Mouse (Mus musculus): ENCODE measurements around the gene Cd3eap. TPM values are rescaled to one million over a fixed set of nuclear protein-coding genes. Genes with fewer than 3 reads are reported as not detected.

The Cd3eap gene
- total RNA-seq, 2 experiments from 2014 or later = 19.6 to 19.8 TPM

- no peak for DNase-seq (ENCODE audit: low spot score in 2 of 2)
These were observed 49.9 kb downstream of the Cd3eap start for GRCm38 (mm10) chr7:19309278-19309883.

- peak; percentile 94 to 96 for DNase-seq (ENCODE audit: low spot score in 2 of 2)
These were observed 50.6 kb downstream of the Cd3eap start for GRCm38 (mm10) chr7:19308454-19309277.

- DNase-seq (ENCODE audit: low spot score in 2 of 2) = peak in 1 of 2 experiments; percentile 77
These were observed 51.4 kb downstream of the Cd3eap start for GRCm38 (mm10) chr7:19307739-19308453.

- DNase-seq (ENCODE audit: low spot score in 2 of 2) = no peak
These were observed 52.2 kb downstream of the Cd3eap start for GRCm38 (mm10) chr7:19306819-19307738.

Small RNAs within 50 kb of the gene (microRNA-seq; reads per million reads assigned to microRNA genes)
- 0 to 0.28 reads per million in 2 experiments for gene Mir343

Other genes with a start within 250 kb of the Cd3eap start
- gene Gm4969, start 241.1 kb downstream of the Cd3eap start, total RNA-seq (2021) = under 1 TPM; 0.72 to 0.78 TPM
- gene Fbxo46, start 239.6 kb downstream of the Cd3eap start, total RNA-seq (2021) = 10 to 100 TPM; 11.0 to 14.0 TPM
- 10 to 100 TPM; 19.5 to 22.4 TPM for gene Qpctl, start 210.2 kb downstream of the Cd3eap start, total RNA-seq (2021)
- 10 to 100 TPM; 76.5 to 86.4 TPM for gene Snrpd2, start 209.8 kb downstream of the Cd3eap start, total RNA-seq (2021)
- 1 to 10 TPM in 1 of 2 experiments, under 1 TPM in 1; 0.55 to 1.6 TPM for gene Gipr, start 193.4 kb downstream of the Cd3eap start, total RNA-seq (2021)
- 100 to 1,000 TPM; 175 to 197 TPM for gene Eml2, start 183.1 kb downstream of the Cd3eap start, total RNA-seq (2021)
- gene Gpr4, start 146.9 kb downstream of the Cd3eap start, total RNA-seq (2021) = 1 to 10 TPM; 4.1 to 4.6 TPM
- gene Opa3, start 131.1 kb downstream of the Cd3eap start, total RNA-seq (2021) = 10 to 100 TPM; 37.3 to 39.9 TPM
- gene Vasp, start 87.7 kb downstream of the Cd3eap start, total RNA-seq (2021) = 10 to 100 TPM; 23.2 to 24.2 TPM
- under 1 TPM in 1 of 2 experiments, not detected in 1; 0.79 TPM for gene Ppm1n, start 79.4 kb downstream of the Cd3eap start, total RNA-seq (2021)
- 100 to 1,000 TPM in 1 of 2 experiments, 10 to 100 TPM in 1; 93.0 to 104 TPM for gene Rtn2, start 76.9 kb downstream of the Cd3eap start, total RNA-seq (2021)
- 1 to 10 TPM; 6.1 to 6.5 TPM for gene Fosb, start 49.4 kb downstream of the Cd3eap start, total RNA-seq (2021)
- 10 to 100 TPM; 38.3 to 44.7 TPM for gene Ercc1, start 14.7 kb downstream of the Cd3eap start, total RNA-seq (2021)
- gene Ppp1r13l, start 266 bp upstream of the Cd3eap start, total RNA-seq (2021) = 1 to 10 TPM; 4.5 to 6.7 TPM
- 10 to 100 TPM; 28.2 to 34.7 TPM for gene Ercc2, start 22.5 kb upstream of the Cd3eap start, total RNA-seq (2021)
- 1 to 10 TPM; 3.5 to 4.1 TPM for gene Klc3, start 44.6 kb upstream of the Cd3eap start, total RNA-seq (2021)
- gene Ckm, start 45.3 kb upstream of the Cd3eap start, total RNA-seq (2021) = not detected
- 100 to 1,000 TPM; 114 to 119 TPM for gene Mark4, start 99.3 kb upstream of the Cd3eap start, total RNA-seq (2021)
- 1 to 10 TPM in 1 of 2 experiments, under 1 TPM in 1; 0.91 to 1.0 TPM for gene Exoc3l2, start 103.8 kb upstream of the Cd3eap start, total RNA-seq (2021)
- gene Bloc1s3, start 148.9 kb upstream of the Cd3eap start, total RNA-seq (2021) = 1 to 10 TPM; 6.4 to 7.0 TPM
- gene Trappc6a, start 148.9 kb upstream of the Cd3eap start, total RNA-seq (2021) = 10 to 100 TPM; 23.0 to 24.2 TPM
- under 1 TPM; 0.48 to 0.69 TPM for gene Nkpd1, start 158.4 kb upstream of the Cd3eap start, total RNA-seq (2021)
- 10 to 100 TPM; 88.3 to 91.7 TPM for gene Ppp1r37, start 203.6 kb upstream of the Cd3eap start, total RNA-seq (2021)
- gene Zfp296, start 217.8 kb upstream of the Cd3eap start, total RNA-seq (2021) = under 1 TPM in 1 of 2 experiments, not detected in 1; 0.53 TPM
- 10 to 100 TPM; 39.8 to 43.3 TPM for gene Gemin7, start 218.1 kb upstream of the Cd3eap start, total RNA-seq (2021)
- 10 to 100 TPM; 85.8 to 95.0 TPM for gene Clasrp, start 245.0 kb upstream of the Cd3eap start, total RNA-seq (2021)

All from layer of hippocampus, postnatal 14 days (tissue).